Mouse (Mus musculus) layer of hippocampus, postnatal 14 days (tissue): ENCODE measurements around the gene Rgl2. TPM values are rescaled to one million over a fixed set of nuclear protein-coding genes. Genes with fewer than 3 reads are reported as not detected.

Experiments
- DNase-seq, 2 experiments: peaks; one replicate each; pipeline ENCODE4 v3.0.0; 2021 to 2022; ENCODE audit warnings: low spot score in 2 of 2, mixed read lengths in 1 of 2
- total RNA-seq, 2 experiments: library from RNA; stranded (reverse); gene quantifications; 2 replicates each; pipeline ENCODE4 v1.2.3; 2021

Gene Rgl2
- total RNA-seq, 2 experiments from 2014 or later: 67.0 to 68.9 TPM

DNA sequence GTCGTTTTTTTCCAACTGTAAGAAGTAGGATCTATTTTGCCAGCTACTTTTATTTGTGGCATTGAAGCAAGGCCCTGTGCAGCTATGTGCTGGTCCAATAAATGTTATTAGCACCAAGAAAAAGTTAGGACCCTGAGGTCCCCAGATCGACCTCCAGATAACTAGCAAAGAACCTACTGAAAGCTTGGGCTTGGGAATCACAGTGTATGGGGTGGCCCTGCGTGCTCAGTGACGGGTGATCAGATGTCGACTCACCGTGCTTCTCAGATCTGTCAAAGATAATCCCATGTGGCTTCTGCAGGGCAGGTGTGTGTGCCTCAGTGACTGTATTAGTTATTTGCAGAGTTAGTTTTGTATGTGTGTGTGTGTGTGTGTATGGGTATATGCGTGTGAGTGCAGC lies 8.0 kb upstream of the Rgl2 start:
- no peak for DNase-seq

DNA sequence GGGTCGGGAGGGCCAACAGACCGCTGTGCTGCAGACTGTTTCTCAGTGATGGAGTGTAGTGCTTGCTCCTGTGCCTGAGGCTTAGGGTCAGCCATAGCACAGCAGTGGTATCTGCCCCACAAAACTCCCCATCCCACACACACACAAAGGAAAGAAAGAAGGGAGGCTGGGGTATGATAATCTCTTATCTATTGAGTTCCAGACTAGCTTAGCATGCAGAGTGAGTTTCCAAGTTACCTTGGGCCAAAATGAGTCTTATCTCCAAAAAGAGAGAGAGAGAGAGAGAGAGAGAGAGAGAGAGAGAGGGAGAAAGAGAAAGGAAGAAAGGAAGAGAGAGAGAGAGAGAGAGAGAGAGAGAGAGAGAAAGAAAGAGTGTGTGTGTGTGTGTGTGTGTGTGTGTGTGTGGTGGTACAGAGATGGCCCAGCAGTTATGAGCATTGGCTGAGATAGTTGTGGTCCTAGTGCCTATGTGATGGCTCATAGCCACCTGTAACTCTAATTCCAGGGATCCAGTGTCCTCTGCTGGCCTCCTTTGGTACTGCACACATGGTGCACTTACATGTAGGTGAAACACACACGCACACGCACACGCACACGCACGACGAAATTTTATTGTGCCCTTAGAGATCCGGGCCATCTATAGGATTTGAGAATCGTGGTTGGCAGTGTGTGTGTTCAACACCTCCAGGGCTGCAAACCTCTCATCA lies 4.6 kb upstream of the Rgl2 start:
- DNase-seq: no peak

DNA sequence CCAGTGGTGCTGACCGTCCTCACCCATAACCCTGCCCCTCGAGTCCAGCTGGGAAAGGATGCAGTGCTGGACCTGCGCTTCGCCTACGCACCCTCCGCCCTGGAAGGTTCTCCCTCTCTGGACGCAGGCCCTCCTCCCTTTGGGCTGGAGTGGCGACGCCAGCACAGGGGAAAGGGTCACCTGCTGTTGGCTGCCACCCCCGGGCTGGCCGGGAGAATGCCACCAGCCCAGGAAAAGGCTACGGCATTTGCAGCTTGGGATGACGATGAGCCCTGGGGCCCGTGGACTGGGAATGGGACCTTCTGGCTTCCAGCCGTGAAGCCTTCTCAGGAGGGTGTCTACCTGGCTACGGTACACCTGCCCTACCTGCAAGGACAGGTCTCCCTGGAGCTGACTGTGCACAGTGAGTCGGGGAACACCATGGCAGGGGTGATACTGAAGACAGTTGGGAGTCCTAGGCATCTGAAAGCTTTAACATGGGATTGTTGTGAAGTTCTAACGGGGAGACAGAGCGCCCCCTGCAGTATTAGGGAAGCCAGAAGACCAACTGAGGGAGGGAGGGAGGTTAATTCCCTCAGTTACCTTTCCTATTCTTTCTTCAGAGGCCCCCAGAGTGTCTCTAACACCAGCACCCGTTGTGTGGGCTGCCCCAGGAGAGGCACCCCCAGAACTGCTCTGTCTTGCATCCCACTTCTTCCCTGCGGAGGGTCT lies 3.8 kb upstream of the Rgl2 start:
- no peak for DNase-seq

DNA sequence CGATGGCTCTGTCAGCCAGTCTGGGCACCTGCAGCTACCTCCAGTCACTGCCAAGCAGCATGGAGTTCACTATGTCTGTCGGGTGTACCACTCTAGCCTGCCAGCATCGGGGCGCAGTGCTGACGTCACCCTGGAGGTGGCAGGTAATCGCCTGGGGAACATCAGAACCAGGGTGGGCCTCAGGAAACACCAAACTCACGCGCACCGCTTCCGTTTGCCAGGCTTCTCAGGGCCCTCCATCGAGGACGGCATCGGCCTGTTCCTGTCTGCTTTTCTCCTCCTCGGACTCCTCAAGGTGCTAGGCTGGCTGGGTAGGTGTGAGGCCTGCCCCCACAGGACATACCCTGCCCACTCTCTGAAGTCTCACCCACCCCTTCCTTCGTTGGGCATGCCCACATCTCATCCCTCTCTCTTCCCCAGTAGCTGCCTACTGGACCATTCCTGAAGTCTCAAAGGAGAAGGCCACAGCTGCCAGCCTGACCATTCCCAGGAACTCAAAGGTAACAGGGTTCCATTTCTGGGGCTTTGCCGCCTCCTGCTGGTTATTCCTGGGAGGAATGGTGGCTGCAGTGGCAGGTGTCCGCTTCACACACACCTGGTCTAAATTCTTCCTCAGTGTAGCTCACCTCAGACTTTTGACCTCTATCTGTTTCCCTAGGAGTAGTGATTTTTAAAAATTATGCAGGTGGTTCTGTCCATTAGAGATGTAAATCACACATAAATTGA lies 3.0 kb upstream of the Rgl2 start:
- no peak for DNase-seq

DNA sequence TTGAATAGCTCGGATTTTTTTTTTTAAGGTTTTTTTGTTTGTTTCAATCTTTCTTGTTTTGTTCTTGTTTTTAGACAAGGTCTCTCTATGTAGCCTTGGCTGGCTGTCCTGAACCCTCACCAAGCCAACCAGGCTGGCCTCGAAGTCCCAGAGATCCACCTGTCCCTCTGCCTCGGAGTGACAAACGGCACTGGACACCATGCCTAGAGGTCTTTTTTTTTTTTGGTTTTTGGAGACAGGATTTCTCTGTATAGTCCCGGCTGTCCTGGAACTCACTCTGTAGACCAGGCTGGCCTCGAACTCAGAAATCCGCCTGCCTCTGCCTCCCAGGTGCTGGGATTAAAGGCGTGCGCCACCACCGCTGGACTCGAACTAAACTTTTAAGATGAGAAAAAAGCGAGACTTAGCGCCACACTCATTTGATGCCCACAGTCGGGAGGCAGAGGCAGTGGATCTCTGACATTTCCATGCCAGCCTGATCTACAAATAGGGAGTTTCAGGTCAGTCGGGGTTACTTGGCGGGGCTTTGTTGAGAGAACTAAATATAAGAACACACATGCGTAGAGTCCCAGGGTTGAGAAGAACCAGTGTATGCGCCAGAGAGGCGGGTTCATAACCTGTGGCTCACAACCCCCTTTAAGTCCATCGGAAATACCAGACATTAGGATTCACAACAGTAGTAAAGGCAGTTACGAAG lies 944 bp upstream of the Rgl2 start:
- no peak for DNase-seq

DNA sequence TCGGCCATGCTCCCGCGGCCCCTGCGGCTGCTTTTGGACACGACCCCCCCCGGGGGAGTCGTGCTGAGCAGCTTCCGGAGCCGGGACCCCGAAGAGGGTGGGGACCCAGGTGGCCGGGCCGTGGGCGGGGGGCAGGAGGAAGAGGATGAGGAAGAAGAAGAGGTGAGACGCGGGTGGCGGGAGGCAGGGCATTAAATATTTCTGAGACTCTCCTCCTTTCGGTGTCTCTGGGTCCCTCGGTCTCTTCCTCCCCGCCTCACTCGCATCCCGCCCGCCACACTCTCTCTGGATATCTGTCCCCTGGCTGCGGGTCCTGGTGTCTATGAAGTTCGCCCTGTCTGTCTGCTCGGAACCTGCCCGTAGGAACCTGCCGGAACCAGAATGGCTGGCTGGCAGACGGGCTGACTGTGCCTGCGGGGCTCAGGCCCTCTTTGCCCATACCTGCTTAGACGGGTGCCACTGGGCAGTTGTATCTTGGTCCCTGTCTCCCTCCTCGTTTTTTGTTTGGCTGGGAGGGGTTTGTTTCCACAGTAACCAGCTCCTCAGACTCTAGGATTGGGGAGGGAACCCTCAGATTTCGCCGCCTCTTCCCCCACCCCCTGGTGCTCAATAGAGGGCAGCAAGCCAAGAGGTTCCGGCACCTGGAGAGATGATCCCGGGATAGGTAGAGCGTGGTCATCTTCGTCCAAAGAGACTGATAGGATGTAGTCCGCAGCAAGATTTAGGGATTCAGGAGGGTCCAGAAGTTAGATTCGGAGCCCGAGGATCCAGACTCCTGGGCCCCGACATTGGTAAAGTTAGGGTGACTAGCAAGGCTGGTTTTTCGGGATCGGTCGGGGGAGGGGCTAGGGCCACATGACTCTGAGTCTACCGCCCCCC lies 1.2 kb downstream of the Rgl2 start:
- DNase-seq: peak; percentile 60 to 67

DNA sequence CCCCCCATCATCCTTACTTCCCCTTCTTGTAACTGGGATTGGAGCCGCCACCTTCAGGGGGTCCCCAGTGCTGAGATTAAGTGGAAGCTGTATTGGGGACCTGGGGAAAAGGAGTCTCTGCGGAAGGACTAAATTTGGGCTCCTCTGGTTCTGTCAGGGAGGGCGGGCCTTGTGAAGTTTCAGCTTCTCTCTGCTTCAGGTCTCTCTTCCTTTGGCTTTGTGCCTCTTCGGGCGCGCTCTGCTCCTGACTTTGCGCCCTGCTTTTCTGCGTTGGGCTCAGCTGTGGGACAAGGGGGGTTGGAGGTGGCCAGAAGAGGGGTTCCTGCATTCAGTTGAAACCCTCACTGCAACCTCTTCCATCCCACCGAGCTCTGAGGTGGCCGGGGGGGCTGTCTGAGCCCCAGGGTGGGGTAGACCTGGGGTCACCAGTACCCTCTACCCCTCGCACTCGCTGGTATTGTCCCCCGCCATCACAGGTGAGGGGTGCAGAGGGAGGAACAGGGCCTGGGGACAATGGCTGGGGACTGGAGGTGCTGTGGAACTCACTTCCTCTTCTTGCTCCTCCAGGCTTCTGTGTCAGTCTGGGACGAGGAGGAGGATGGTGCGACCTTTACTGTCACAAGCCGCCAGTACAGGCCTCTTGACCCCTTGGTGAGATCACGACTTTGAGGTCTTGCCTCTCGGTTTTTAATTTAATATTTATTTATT lies 2.0 kb downstream of the Rgl2 start:
- DNase-seq: no peak

DNA sequence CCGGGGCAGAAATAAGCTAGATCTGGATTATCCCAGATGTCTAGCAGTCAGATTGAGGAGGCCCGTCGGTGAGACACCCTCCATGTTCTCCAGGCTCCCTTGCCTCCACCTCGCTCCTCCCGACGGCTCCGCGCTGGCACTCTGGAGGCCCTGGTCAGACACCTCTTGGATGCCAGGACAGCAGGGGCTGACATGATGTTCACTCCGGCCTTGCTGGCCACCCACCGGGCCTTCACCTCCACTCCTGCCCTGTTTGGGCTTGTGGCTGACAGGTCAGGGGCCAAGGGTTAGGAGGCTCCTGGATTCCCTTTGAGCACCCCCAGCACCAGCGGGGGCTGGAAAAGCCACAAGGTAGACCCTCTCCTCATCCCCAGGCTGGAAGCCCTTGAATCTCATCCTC lies 2.6 kb downstream of the Rgl2 start:
- no peak for DNase-seq

DNA sequence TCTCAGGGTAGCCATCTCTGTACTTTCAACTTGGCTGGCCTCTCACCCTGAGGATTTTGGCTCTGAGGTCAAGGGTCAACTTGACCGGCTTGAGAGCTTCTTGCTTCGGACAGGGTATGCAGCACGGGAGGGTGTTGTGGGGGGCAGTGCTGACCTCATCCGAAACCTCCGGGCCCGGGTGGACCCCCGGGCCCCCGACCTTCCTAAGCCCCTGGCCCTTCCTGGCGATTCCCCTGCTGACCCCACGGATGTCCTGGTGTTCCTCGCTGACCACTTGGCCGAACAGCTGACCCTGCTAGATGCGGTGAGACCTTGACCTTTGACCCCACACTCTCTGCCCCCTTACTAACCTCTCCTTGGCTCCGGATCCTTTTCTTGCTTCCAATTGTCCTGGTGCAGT lies 3.1 kb downstream of the Rgl2 start:
- DNase-seq: no peak

DNA sequence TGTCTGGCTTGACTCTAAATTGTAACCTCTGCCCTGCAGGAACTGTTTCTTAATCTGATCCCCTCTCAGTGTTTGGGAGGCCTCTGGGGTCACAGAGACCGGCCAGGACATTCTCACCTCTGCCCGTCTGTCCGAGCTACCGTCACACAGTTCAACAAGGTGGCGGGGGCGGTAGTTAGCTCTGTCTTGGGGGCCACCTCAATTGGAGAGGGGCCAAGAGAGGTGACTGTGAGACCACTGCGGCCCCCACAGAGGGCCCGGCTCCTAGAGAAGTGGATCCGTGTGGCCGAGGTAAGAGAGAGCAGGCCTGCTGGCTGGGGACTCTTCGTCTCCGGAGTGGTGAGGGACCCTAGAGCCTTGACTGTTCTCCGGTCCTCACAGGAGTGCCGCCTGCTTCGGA lies 3.6 kb downstream of the Rgl2 start:
- DNase-seq: no peak

DNA sequence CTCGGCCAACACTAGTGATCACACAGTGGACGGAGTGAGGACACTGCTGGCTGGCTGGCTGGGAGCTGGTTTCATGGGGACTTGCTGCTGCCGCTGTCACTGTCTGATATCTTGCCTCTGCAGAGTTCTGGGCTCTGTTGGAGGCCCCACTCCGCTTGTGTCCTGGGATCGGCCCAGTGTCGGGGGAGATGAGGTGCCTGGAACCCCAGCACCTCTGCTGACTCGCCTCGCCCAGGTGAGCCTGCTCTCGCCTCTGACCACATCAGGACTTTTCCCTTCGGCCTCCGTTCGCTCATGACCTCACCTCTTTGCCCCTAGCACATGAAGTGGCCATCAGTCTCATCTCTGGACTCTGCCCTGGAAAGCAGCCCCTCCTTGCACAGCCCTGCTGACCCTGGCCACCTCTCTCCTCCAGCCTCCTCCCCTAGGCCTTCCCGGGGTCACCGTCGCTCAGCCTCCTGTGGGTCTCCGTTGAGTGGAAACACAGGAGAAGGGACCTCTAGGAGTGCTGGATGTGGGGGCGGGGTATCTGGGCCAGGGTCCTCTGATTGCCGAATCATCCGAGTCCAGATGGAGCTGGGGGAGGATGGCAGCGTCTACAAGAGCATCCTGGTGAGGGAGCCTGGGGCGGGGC lies 6.2 kb downstream of the Rgl2 start:
- no peak for DNase-seq

DNA sequence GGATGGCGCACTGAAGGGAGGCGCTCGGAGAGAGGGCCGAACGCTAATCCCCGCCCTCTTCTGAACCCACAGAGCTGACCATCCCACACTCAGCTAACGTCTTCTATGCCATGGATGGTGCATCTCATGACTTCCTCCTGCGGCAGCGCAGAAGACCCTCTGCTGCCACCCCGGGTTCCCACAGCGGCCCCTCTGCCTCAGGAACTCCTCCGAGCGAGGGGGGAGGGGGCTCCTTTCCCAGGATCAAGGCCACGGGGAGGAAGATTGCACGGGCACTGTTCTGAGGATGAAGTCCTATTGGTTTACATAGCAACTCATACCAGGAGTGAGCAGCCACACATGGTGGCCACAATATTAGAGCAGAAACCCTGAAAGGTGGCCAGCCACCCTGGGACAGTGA lies 7.7 kb downstream of the Rgl2 start:
- no peak for DNase-seq

DNA sequence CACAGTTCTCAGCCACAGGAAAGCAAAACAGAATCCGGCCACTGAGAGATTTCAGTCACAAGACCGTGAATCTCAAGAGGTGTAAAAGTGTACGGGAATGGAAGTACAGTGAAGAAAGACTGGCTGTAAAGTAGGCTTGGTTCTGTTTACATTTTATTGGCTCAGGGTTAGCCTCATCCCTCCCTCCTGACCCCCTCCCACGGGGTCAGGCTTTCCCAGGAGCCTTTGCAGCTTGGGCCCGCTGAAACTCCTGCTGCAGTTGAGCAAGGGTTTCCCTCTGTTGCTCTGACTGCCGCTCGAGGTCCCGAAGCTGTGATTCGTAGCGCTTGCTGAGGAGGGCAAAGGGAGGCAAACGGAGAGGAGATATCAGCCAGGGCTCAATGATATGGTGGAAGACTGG lies 9.4 kb downstream of the Rgl2 start:
- no peak for DNase-seq

DNA sequence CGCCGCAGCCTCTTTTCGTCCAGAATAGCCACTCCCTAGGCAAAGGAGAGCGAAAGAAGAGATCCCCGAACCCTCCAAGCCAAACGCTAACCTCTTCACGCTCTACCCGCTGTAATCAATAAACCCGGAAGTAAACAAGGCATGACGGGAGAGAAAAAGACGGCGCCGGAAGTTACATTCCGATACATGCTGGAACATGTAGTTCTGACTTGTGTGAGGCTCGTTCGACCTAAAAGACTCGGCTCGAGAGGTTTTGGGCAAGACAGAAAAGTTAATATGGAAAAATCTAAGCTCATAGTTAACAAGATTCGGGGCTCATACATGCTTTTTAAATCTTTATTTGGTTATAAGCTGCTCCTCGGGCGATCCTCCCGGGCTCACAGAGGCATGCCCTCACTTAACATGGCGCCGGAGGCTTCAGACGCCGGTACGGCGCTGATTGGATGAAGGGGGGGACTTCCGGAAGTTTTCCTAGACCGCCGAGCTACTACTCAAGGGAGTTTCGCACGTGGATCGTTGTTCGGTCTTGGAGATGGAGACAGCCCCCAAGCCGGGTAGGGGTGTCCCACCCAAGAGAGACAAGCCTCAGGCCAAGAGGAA lies 11.0 kb downstream of the Rgl2 start, which contains the start of the genes Pfdn6 and Wdr46:
TSS of gene Pfdn6 (minus strand) at position 138 of the 600 bp plus-strand sequence.
TSS of gene Wdr46 (plus strand) at position 455 of the 600 bp plus-strand sequence.
- peak; percentile 84 to 92 for DNase-seq

DNA sequence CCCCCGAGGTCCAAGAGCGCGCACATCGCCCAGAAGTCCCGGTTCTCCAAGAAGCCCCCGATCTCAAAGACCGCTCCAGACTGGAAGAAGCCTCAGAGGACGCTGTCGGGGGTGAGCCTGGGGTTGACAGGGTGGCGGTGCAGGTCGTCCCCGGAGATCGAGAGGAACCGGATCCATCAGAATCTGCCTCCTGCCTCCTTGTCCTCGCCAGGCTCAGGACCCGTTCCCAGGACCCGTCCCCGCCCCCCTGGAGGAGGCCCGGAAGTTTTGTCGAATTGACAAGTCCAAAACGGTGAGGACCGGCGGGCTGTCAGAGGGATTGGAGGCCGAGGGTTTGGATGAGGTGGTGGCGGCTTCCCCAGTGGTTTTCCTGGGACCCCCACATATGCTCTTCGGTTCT lies 11.6 kb downstream of the Rgl2 start:
- DNase-seq: no peak

DNA sequence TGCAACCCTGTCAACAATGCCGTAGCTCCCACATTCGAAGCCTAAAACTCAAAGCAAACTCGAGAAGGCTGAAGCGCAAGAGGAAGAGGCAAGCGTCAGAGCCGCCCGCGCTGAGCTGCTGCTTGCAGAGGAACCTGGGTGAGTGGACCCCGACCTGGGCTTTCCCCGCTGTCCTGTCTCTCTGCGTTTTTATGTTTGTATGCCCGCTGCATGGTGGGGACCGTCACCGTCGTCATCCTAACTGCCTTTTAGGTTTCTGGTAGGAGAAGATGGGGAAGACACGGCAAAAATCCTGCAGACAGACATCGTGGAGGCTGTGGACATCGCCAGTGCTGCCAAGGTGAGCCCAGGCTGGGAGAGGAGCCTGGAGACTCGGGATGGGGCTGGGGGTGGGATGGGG lies 12.0 kb downstream of the Rgl2 start:
- no peak for DNase-seq

DNA sequence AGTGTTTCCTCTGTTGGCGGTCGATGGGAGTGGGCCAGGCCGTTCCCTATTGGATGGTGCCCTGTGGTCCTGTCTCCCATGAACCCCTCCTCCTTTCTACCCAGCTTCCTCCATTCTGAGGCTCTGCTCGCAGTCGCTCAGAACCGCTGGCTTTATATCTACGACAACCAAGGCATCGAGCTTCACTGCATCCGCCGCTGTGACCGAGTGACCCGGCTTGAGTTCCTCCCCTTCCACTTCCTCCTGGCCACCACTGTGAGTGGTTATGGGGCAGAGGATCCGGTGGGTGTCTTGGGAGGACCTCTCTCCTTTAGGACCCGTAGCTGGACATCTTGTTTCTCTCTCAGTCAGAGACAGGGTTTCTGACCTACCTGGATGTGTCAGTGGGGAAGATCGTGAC lies 14.1 kb downstream of the Rgl2 start:
- no peak for DNase-seq

DNA sequence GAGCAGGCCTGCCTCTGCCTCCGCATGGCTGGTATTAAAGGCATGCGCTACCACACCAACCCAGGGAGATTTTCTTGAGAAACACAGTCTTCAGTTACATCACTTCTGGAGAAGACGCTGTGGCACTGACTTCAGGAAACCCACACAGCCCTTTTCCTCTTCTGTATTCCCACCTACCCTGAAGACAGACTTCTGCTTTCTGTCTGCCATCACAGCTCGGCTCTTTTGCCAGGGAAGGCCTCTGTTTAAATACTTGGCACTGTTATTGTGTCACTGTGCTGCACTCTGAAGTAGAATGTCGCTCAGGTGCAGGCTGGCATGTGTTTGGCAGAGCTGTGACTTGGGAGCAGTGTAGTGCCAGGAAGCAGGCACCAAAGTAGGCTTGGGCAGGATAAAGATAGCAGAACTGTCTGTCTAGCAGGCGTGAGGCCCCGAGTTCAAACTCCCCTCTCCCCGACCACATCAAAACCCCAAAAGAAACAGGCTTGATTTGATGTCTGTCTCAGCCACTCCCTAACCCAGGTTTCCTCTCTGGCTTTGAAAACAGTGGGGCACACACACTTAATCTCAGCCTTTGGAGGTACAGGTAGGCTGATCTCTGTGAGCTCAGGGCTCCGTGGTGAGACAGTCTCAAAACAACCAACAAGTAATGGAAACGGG lies 18.2 kb downstream of the Rgl2 start:
- no peak for DNase-seq
